Mouse (Mus musculus) kidney, postnatal 36 days (tissue): ENCODE measurements at regions not wholly inside any gene's neighbourhood (a gene's known extent, or its start where the extent isn't known, plus 50 kb on each side); places are given as distances from the start of the nearest gene placed in this dataset.

Experiments
- DNase-seq, 2 experiments: peaks; one replicate each; pipeline ENCODE4 v3.0.0; 2021 to 2022; ENCODE audit warnings: mixed read lengths in 2 of 2

DNA sequence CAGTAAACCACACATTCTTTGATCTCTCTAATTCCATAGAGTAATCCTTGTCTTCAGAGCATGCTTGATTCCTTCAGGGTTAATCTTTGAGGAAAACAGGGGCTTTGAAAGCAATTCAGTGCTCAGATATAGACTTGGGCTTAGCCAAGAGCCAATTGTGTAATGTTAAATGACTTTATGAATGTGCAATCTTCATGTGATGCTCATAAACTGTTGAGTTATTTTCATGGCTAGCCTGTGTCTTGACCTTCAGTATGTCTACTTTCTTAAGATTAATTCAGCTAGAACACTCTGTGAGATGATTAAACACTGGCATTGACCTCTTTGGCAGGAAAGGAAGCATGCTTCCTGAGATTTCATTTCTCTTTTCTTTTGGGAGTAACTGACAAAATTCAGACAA, 147.8 kb downstream of the Gabrg2 start:
- no peak for DNase-seq

DNA sequence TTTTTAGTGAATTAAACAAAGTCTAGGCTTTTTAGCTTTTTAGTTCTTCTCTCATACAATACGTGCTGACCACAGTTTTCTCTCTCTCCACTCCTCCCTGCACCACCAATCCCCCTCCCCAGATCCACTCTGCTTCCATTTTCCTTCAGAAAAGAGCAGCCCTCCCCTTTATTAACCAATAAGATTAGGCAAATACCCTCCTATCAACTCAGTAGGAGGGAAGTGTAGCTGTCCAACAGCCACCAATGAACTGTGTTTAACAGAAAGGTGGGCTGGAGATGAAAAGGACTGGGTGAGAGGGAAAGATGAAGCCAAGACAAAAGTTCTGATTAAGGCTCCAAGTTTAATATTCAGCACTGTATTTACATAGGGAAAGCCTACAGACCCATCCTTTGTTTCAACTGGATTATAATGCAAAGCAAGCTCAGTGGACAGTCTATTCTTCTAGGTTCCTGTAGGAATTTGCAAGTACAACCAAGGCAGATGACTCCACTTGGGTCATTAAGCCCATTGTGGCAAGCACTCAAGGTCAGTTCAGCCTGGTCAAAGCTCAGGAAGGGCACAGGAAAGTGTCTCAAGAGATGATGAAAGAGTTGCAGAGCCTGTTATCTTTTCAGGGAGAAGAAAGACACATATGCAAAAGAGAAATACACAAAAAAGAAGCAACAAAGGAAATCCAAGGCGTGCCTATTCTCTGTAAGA, 174.5 kb downstream of the Gabrg2 start:
- DNase-seq: no peak

DNA sequence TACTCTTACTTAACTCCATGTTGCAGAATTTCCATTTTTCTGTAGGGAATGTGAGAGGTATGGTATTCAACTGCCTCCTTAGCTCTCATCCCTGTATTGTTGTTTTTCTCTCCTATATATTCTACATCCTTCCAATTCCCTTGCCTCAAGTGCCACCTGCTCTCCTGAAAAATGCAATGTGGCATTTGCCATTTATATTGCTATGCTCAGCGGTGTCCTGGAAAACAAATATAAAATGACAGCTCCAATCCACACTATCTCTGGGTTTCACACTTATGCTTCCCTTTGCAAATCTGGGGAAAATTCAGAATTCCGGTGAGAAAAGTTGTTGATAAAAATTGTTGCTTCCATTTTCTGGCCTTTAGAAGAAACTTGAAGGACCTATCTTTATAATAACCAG, 182.6 kb downstream of the Gabrg2 start:
- no peak for DNase-seq

DNA sequence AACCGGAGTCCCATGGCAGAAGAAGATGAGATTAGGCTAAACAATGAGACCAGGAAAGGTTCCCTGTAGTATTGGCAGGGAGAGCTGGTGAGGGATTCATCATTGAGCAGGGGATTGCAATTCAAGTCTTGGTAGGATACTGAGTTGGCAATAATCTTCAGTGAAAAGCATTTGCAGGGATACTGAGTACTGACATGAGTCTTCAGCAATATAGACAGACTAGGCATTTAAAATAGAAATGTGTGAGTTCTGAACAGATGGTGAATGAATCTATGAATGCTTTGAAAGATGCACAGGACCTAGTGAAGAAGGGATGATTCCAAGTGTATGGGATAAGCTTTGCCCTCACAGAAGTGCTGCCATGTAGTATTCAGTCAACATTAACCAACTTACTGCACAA, 187.7 kb downstream of the Gabrg2 start:
- no peak for DNase-seq

- DNase-seq: no peak
Measured at GRCm38 (mm10) chr11:41808897-41809296, 191.8 kb downstream of the Gabrg2 start.

DNA sequence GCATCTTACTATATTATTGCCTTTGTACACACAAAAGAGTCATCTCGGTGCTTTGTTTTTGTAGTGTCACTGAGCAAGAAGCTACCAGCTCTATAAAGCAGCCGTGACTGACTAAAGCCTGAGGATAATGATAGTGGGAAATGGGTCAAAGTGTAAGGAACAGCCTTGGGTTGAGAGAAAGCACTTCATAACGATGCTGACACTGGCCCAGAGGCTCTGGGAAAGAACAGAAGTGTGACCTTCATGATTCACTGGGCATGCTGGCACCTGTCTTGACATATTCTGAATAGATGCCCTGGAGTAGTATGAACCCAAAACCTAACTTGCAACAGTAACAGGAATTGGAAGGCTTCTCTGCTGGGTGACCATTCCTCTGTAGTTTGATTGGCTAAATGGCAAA, 208.5 kb downstream of the Gabrg2 start:
- DNase-seq: peak in 1 of 2 experiments; percentile 3
